Mouse (Mus musculus): Measurements from ENCODE around the gene Dnm1.

DNA sequence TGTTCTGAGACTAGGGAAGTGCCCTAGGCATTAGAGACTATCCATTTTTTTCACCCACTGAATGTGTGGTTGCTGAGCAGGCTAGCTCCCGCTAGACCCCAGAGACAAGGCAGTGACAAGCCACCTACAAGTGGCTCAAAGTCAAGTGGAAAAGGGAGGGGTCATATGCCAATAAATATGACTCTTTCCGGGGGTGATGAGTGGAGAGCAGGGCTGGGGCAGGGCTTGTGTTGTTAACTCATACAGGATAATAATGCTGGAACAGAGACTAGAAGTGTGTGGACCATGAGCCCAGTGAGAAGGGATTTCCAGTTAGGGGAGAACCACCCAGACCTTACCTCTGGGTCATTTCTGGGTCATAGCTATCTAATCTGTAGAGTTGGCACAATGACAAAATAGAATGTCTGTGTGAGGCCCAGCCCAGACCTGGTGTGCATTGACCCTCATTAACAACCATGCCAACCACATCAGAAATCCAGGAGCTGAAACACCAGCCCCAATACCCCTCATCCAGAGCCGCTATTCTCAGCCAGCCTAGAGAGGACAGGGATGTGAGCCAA is 1.3 kb upstream of the Dnm1 start:
- TF ChIP-seq EP300 (IDR thresholded peaks at IDR 0.05) (no peak), CTCF (IDR thresholded peaks at IDR 0.05) (no peak)

Data from lung, postnatal 0 days (tissue).